Mouse (Mus musculus): Measurements from ENCODE around the gene 4930558K02Rik.

The 4930558K02Rik gene

DNA sequence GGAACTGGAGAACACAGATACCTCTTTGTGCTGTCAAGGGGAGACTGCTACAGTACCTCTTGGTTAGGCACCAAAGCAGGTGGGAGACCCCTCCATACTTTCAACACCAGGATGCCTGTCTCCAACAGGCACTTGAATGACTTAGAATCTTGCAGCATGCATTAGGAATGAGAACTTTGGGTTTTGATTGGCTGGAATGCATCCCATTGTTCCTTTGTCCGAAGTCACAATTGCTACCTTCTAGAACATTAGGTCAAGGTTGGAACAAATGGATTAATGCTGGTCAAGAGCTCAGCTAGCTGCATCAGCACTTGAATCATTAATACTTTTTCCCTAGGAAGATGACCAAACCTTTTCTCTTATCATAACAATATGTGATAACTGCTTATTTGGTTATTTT, at the start of gene 4930558K02Rik:
TSS of gene 4930558K02Rik (minus strand) at position 101 of the 400 bp plus-strand sequence.
- DNase-seq: no peak

DNA sequence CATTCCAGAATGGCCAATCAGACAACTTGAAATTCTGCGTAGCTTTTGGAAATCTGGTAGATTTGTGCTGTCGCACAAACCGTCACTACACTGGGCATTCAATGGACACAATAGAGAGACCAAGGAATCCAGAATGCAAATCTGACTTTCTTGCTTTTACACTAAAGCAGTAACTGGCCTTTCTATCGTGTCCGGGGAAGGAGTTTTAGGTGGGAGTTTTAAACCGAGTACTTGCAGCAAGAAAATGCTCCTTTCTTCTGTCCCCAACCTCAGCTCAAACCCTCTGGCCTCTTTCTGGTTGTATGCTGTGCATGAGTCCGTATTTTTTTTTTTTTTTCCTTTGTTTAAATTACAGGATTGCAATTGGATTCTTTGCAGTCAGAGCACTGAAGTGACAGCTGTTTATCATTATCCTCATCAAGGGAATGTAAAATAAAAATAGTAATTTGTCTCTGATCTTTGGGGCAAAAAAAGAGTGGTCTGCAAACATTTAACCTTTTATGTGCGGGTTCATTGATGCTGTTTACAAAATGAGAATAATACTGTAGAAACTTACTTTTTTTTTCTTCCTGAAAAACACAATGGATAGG, 44.3 kb upstream of the 4930558K02Rik start:
- DNase-seq: peak; percentile 34

DNA sequence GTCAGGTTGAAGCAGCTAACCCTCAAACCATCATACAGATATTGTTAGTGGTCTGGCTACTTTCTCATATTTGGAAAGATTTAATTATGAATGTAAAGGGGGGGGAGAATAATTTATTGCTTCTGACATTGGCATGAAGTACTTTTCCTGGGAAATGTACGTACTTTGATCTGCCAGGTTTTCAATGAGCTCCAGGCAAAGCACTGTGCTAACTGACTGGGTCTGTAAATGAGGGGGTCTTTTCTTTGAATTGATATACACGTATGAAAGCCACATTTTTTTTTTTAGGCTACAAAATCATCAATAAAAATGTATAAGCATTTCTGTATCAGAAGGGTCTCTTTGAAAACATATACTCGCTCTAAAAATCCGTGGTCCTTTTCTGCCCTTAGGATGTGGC, 41.3 kb upstream of the 4930558K02Rik start:
- no peak for DNase-seq

DNA sequence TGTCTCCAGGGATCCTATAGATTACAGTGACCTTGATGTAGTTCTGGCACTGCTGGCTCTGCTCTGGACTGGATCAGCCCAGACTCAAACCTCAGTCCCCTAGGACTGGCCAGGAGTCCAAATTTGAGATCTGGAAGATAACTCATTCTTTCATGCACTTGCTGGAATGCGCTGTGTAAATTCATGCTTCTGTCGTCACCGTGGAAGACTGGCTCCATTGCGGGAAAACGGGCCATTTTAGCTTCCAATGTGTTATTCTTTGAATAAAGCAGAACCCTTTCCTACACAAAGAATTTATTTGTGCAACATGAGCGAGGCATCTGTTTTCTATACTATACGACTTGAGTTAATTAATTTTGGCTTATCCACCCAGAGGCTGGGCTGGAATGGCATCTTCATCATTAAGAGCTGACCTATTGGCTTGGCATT, 40.9 kb upstream of the 4930558K02Rik start:
- DNase-seq: peak; percentile 58

DNA sequence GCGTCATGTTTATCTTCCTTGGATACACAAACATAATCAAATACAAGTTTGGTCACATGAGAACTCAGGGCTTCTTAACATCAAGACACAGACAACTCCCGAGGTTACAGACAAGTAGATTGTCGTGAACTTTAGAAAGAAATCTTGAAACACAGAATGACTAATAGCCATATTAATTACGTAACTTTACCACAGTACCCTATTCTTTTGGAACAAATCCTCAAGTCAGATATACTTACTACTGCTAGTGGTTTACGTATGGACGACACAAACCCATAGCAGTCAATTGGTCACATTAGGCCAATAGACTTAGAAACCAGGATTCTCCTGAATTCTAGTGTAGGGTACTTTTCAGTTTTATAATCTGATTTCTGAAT, 39.2 kb upstream of the 4930558K02Rik start:
- DNase-seq: no peak

DNA sequence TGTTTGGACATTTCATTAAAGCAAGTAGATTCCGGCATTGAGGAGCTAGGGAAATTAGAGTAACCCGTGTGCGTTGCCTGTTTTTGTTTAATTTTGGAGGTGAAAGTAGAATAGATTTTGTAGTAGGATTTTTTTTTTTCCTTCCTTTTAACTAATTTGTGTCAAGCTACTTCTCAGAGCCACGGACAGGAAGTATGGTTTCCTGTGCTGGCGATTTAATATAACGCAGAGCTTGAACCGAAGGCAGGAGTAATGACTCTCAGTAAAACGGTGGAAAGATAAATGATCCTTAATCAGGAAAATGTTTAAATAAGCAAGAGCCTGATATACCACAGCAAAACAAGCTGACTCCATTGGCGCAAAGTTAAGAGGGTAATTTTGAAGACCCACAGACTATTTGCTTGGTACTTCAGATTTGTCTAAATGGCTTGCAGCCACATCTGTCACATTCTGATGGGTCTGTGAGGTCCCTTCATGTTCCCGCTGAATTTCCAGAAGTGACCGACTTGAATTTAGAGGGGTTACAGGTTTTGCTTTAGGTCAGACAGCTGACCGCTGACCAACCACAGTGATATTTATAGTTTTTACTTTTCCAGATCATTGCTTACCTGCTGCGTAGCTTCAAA, 38.7 kb upstream of the 4930558K02Rik start:
- DNase-seq: peak; percentile 48

DNA sequence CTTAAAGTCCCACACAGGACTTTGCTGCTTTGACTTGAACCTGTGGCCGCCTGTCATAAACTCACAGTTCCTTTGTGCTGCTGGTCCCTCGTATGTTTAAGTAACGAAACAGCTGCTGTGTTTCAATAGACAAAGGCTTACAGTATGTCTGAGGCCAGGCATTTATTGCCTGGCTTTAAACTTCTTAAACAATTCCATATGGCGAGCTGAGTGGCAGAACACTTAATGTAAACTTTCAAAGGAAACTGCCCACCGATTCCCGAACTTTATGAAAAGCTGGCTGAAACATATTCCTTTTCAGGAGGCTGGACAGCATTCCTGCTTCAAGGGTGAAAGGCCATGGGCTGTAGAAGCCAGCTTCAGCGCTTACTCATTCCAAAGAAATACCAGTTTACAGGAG, 37.5 kb upstream of the 4930558K02Rik start:
- DNase-seq: peak; percentile 84

DNA sequence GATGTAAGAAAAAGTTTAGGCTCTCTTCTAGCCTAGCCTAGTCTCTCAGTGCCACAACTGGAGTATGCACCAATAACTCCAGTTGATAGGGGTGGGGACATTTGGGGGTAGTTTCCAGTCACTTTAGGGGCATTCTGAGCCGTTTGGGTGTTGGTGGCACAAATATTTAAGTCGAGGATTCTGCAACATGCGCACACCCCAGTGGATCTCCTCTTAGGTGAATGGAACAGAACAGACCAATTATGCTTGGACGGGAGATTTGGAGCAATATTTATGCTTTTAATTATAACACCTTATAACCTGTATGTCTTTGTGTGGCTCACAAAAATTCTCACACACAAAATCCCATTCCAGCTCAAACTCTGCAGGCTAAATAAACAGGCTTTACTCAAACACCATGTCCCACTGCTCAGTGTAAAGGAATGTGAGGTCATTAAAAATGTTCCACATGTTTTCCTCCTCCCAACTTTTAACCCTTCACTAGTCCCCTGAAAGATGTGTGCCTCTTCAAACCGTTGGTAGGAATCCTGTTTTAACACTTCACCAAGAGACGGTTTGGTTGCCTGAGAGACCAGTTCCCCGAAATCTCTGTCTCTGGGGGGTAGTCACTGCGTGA, 35.9 kb upstream of the 4930558K02Rik start:
- DNase-seq: peak; percentile 56

DNA sequence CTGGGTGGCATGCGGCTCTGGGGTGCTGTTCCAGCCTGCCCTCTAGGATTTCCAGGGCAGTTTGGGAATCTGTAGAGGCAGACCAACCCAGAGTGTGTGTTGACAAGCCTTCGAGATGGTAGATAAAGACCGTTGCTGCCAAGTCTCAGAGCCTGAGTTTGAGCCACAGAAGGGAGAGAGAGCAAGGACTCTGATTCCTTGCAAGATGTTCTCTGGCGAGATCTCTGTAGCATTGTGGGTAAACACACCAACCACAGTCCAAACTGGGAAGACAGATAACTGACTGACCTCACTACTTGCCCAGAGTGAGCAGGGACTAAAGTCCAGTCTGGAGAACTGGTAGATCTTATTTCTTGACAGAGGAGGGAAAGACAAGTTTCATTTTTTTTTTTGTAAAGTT, 34.1 kb upstream of the 4930558K02Rik start:
- no peak for DNase-seq

DNA sequence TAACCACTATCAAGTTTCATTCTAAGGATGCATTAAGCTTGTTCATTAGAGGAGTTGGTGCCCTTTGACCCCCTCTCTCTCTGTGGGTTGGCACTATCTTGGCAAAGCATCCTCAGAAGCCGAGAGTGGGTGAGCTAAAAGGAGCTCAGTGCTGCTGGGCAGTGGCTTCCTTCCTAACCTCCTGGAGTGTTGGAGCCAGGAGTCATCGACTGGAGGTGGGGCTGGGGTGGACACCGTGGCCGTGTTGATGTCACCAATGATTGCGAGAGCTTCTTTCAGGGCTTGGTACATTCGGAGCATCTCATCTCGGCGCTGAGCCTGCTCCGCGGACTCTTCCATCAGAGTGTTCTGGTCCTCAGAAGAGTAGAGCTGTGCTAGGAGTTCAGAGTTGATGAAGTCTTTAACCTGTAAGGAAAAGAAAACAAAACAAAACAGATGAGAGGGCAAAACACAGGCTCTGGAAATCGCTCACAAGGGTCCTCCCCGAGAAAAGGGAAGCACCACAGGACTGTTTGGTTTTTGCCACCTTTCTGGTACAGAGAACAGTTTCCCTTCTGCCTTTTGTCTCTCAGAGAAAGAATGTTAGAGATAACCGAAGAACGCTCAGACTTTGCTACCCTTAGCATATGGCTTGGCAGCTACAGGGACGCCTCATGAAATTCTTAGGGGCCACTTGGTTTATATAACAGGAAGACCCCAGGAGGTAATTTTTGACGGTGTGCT, 32.2 kb upstream of the 4930558K02Rik start:
- DNase-seq: no peak

DNA sequence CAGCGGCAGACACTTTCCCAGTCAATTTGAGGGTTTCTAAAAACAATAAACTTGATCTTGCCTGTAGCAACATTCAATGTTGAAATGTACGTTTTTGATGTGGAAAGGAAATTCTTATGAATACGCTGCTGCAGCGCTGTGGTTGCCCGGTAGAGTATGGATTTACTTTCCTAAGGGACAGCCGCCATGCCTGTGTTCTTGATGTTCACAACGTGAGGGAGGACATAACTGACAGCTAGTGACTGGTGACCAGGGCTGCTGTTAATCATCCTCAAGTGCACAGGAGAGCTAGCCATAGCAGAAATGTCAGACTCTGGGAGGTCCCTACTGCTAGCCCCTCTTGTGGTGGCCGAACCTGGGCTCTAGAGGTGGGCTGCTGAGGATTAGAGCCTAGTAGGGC, 29.6 kb upstream of the 4930558K02Rik start:
- DNase-seq: no peak

DNA sequence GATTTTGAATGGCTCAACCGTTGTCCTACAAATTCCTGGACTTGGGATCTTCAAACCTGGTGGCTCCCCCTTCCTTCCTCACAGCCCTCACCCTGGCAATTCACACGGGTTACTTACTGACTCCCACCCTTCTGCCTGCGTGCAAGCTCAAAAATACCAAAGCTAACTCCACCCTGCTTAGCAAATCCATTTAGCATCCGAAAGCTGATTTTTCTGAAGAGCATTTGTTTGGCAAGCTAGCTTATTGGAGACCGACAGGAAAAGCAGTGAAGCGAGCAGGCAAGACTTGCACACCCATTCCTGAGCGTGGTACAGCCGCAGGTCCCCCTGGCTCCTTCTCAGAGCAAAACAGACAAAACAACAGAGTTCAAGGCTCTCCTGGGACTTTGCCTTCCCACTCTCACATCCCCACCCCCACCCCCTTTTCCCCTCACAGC, 29.2 kb upstream of the 4930558K02Rik start:
- DNase-seq: peak; percentile 64

DNA sequence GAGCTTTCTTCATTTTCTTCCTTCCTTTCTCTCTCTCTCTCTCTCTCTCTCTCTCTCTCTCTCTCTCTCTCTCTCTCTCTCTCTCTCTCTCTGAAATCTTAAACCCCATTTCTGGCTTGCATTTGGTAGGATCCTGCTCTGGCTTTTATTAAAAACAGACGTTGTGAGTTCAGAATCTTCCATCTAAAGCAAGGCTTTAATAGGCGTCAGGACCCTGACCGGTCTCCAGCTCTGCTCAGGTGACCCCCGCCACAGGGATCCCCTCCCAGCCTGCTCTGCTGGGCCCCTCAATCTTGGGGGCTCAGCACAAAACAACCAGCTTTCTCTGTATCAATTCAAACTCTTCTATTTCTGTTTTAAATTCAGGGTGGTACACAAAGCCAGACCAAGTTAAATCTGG, 28.8 kb upstream of the 4930558K02Rik start:
- peak; percentile 75 for DNase-seq

DNA sequence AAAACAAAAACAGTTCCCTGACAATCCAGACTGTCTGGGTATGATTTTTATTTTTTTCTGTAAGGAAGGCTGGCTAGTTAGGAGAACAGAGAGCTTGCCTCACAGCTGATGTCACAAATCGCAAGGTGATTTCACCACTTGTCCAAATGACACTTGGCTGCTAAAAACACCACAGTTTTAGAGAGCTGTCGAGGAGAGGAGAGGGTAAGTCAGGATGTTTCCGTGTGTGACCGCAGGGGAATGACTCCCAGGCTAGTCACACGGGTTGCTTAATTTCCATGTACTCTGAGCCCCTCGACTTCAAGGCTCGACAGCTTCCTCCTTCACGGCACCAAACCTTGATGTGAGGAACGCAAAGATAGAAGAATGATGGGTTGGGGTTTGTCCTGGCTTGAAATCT, 26.7 kb upstream of the 4930558K02Rik start:
- no peak for DNase-seq

DNA sequence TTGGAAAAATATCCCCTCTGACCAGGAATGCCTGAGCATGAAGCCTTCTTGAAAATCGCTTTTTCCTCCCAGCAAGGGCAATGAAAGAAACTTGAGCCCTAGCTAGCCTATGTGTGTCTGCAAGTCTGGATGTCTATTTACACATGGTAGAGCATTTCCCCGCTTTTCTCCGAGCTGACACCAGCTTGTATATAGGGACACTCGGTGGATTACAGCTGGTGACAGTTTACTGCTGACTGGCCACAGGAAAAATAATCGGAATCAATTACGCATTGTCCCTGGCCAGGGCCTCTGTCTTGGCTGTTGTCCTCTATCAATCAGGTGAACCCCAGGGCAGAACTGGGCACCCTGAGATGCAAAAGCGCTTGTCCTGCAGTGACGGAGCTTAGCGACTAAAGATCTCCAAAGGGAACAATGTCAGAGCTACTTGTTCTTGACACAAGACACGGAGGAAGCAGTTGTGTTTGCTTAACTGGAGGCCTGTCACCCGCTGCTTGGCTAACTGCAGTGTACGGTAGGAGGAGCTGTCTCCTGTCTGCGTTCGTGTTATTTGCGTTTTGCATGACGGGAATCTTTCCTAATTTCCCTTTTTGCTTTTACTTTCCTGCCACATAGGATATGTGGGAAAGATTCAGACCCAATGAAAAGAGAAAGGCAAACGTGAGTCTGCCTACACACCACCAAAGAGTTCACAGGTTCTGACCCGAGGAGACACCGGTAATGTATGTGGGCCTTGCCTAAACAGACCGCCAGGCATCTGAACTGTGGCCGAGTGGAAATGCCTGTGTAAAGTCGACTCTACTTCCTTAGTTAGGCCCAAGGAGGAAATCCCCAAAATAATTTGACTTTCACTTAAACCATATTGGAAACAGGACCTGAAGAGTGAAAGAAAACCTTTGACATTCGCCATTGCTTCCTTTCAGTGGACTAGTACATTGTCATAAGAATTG, 25.7 kb upstream of the 4930558K02Rik start:
- peak; percentile 77 for DNase-seq

DNA sequence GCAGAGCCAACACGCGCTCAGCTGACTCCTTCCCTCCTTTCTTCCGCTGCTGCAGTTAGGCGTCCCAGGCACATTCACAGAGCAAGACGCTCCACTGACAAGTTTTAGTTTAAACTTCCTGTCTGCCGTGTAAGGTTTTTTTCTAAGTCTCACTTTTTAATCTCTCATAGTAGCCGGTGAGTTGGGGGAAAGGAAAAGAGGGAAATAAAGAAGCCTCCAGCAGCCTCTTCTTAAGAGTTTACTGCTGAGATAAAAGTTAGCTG, 25.0 kb upstream of the 4930558K02Rik start:
- no peak for DNase-seq

DNA sequence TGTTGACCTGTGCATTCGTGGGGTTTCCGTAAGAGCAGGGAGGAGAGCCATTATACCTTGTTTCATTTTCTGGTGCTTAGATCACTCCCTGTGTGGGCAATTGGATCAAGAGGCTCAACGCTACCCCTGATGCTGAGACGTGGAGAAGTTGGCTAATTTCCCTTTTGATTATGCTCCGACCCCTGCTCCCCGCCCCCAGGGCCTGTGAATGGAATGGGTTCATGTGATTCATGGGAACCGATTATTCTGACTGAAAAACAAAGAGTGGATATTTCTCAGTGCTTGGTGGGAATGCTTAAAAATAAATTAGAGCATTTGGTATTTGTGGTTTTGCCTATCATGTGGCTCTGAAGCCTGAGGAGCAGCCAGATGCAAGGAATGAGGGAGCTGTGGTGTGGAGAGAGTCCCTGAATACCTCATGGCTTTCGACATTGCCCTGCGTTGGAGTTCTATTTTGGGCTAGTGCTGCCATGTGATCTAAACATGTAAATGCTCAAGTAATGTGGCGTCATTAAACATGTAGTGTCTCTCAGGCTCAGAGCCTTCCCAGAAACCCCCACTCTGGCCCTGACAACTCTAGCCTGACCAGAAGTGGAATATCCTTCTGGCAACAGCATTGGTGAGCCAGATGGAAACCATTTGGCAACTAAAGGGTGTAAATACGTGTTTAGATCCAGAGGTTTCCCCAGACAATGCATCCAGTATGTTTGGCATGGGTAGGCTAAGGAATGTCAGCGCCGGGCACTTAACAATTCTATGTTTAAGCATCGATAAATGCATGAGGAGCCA, 24.5 kb upstream of the 4930558K02Rik start:
- DNase-seq: no peak

DNA sequence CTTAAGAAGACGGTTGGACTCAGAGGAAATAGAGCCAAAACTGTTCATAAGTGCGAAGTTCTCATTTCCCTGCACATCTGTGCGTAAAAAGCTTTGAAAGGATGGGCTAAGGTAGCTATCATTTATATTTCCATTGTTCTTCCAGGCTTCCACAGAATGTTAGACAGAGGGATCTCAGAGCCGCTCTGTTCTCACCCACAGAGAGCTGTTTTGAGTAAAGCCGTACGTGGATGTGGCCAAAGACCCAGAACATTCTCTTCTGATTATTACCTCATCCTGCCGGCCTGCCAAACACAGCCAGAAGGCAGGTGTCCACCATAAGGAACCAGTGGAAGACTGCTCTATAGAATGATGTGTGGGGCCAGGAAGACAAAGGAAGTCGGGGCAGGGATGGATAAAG, 21.9 kb upstream of the 4930558K02Rik start:
- DNase-seq: no peak

DNA sequence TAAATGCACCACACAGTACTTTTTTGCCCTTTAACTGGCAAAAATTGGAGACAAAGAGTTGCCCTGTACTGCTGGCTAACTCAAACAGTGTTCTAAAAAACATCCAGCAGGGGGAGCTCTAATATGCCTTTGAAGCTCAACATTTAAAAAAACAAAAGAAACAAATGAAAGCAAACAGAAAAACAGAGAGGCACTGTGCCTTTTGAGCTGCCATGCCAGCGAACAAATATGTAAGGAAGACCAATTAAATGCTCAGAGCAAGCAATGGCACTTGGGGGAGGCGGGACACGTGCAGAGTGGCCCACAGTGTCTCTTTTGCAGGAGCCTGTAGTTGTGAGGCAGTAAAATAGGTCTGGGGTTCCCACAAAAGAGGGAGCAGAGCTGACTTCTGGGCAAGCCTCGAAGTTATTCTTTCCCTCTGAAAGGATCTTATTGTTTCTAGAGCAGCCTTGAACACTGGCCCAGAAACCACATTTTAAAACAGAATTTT, 20.5 kb upstream of the 4930558K02Rik start:
- DNase-seq: peak; percentile 91

DNA sequence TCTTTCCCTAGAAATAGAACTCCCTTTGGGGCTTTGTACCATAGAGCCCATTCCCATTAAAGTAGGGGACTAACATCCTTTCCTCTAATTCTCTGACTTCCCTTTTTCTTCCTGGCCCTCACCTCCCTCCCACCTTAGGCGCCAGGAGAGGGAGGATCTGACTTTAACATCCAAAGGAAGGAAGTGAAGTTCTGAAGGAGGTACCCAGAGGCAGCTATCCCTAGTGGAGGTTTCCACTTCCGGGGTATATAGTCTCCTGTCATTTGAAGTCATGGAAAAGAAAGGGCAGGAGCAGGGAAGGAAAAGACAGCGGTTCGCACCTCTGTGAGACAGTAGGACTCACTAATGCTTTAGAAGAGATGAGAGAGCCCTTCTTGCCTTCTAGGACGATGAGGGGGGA, 19.9 kb upstream of the 4930558K02Rik start:
- no peak for DNase-seq

DNA sequence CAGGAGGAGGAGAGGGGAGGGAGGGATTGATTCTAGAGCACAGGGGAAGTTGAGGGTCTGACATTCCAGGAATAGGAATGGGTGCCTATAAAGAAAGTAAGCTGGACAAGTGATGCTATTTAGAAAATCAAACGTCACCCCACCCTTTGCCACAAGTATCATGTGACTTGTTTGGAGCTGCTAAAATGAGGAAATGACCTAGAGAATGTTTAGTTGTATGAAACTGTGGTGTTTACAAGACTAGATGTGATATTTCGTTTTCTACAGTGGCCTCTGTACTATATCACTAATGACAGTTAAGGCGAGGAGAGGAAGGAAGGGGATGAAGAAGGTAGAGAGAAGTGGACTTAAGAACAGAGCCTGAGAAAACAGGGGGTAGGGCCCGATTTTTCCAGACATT, 19.3 kb upstream of the 4930558K02Rik start:
- no peak for DNase-seq

DNA sequence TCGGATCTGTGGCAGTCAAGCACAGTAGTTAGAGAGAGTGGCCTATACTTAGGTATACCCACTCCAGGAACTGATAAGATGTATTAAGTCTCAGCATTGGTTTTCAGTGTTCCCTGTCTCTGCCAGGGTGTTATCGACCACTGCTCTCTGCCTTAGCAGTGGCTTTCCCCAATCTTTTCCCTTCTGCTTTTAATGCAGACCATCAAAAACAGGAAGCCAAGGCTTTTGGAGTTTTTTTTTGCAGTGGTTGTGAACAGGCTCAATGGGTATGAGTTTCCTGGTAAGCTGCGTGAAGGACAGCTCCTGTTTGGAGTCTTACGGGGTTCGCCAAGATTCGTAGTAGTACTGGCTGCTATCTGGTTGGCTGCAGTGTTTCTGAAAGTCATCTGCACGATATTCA, 13.0 kb upstream of the 4930558K02Rik start:
- DNase-seq: no peak

All from embryo, embryonic 11 days (tissue).